Mouse (Mus musculus): ENCODE results near the gene Ldlr. TPM values are rescaled to one million over a fixed set of nuclear protein-coding genes. Genes with fewer than 3 reads are reported as not detected.

Ldlr gene
- polyA plus RNA-seq, 1 experiment from 2014 or later: 20.4 TPM

DNA sequence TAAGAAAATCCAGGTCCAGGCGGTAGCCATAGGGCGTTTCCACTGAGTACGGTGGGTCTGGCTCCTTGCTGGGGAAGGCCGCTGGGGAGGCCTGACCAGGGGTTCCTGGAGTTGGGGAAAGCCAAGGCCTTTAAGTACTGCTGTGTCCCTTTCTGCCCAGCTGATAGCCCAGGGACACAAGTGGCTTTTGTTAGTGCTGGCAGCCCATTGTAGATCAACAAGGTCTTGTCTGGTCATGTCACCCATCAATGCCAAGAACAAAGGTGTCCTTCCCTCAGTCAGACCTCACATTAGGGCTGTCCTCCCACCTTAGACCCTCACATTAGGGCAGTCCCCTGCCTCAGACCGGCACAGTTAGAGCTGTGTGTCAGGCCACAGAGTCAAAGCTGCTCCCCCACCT lies 72.3 kb downstream of the Ldlr start:
- 80% methylated on average over 5 of the region's 5 CpGs for WGBS
- H3K9ac ChIP-seq: peak overlapping the region; percentile 98
- H3K27ac ChIP-seq (replicated peaks): peak overlapping the region; percentile 96; the same call in 1 of the 2 replicates
- H3K4me3 ChIP-seq: peak overlapping the region; percentile 95; the same call in 1 of the 2 replicates
- H3K9me3 ChIP-seq: no peaks in the 10 kb centered on the region
- peak overlapping the region; percentile 73 for H3K4me2 ChIP-seq
- no peaks in the 10 kb centered on the region for H3K27me3 ChIP-seq (replicated peaks)
- H3K36me3 ChIP-seq: peaks cover 60% of the 10 kb centered on the region
- peaks cover 72% of the 10 kb centered on the region for H3K4me1 ChIP-seq
- no peak for ATAC-seq (ENCODE audit: extremely low read depth, insufficient number of reproducible peaks, low FRiP score, low TSS enrichment)

DNA sequence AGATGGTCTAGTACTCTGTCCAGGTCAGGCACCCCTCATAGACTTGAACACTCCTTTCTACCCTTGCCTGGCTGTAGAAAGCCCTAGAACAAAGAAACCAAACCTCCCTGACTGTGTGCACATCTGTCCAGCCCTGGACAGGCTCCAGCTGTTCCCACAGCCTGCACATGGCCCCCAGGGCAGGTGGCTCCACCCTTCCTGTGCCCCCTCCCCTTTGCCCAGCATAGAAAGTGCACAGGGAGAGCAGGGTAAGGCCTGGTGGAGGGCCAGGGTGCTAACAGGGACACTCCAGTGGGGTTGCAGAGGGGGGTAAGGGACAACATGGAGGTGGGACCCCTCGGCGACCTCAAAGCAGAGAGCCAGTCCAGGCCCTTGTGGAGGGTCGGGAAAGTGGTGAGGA lies 73.0 kb downstream of the Ldlr start:
- Histone ChIP-seq H3K4me1 (peaks cover 69% of the 10 kb centered on the region), H3K9me3 (no peaks in the 10 kb centered on the region), H3K4me2 (peak overlapping the region; percentile 73), H3K27ac (replicated peaks) (peak overlapping the region; percentile 96), H3K4me3 (peak overlapping the region; percentile 95), H3K27me3 (replicated peaks) (no peaks in the 10 kb centered on the region), H3K36me3 (peaks cover 60% of the 10 kb centered on the region), H3K9ac (peak overlapping the region; percentile 98)
- WGBS: 46% methylated on average over 3 of the region's 3 CpGs
- ATAC-seq (ENCODE audit: extremely low read depth, insufficient number of reproducible peaks, low FRiP score, low TSS enrichment): no peak

DNA sequence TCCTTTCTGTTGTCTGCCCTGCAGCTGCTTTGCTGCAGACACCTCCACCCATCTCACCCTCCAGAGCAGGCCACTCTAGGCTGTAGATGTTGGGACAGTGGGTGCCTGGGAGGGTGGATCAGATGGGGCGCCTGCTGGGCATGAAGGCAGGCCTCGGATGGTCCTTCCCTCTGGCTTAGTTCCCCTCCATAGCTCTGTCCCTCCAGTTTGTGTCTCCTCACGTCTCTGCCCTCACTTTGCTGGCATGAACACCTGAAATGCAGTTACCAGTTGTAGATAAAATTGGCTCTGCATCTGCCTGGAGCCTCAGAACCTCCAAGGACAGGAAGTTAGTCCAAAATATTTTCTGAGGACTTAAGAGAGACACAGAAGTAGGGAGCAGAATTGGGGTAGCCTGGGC lies 73.6 kb downstream of the Ldlr start:
- Histone ChIP-seq H3K4me3 (peak overlapping the region; percentile 95), H3K9me3 (no peaks in the 10 kb centered on the region), H3K36me3 (peaks cover 60% of the 10 kb centered on the region), H3K27me3 (replicated peaks) (no peaks in the 10 kb centered on the region), H3K4me2 (peak overlapping the region; percentile 73), H3K9ac (peak overlapping the region; percentile 98), H3K27ac (replicated peaks) (peak overlapping the region; percentile 96), H3K4me1 (peaks cover 63% of the 10 kb centered on the region)
- WGBS: 49% methylated on average over 3 of the region's 3 CpGs
- no peak for ATAC-seq (ENCODE audit: extremely low read depth, insufficient number of reproducible peaks, low FRiP score, low TSS enrichment)

DNA sequence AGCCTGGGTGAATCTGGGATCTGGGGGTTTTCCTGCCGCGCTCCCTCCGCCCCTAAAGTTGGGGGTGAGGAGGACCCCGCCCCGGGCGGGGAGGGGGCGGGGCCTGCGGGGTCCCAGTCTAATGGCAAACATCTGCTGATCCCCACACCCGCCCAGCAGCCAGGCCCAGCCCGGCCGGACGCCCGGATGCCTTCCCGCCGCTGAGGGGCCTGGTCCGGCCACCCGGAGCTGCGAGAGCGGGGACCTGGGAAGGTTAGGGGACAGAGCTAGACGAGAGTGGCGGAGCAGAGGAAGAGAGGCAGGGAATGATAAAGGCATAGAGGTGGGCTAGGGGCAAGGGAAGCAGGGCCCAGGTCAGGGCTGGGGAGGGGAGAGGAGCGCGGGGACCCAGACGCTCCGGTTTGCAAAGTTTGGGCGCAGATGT lies 74.7 kb downstream of the Ldlr start:
- peak; percentile 15; the same call in 1 of the 2 replicates for ATAC-seq (ENCODE audit: extremely low read depth, insufficient number of reproducible peaks, low FRiP score, low TSS enrichment)
- Histone ChIP-seq H3K4me2 (peak overlapping the region; percentile 73), H3K27me3 (replicated peaks) (no peaks in the 10 kb centered on the region), H3K36me3 (peaks cover 62% of the 10 kb centered on the region), H3K4me3 (peak overlapping the region; percentile 95), H3K9ac (peak overlapping the region; percentile 98), H3K27ac (replicated peaks) (peak overlapping the region; percentile 96), H3K4me1 (peaks cover 53% of the 10 kb centered on the region), H3K9me3 (no peaks in the 10 kb centered on the region)
- under 1% methylated on average over 26 of the region's 26 CpGs for WGBS

DNA sequence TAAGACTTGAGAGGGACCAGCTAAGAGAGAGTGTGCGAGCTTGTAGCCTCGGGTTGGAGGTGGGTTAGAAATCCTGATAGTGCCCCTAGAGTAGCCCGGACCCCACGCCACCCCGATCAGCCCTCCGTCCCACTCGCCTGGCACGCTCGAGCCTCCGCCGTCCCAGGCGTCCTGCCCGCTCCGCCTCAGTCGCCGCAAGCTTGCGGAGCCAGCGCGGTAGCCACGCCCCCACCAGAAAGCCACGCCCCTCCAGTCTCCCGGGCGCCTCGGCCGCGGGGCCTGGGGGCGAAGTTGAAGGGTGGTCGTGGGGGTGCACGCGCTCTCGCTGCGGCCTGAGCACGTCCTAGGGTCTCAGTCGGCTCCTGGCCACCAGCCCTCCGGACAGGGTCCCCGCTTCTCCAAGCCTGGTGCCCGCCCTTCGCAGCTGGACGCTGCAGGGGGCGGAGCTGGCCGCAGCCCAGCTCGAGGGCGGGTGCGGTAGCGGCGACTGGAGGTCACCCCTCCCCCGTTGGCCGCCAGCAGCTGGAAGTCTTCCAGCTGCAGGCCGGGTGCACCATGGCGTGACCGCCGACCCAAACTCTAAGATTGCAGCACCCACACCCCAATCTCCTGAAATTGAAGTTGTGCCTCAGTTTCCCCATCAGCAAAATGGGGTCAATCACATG lies 75.2 kb downstream of the Ldlr start, which contains the start of gene Kank2:
Gene Kank2 (minus strand): TSS at position 400 of the 665 bp plus-strand sequence.
- H3K4me1 ChIP-seq: peaks cover 48% of the 10 kb centered on the region
- H3K9me3 ChIP-seq: no peaks in the 10 kb centered on the region
- under 1% methylated on average over 52 of the region's 52 CpGs for WGBS
- H3K27me3 ChIP-seq (replicated peaks): no peaks in the 10 kb centered on the region
- peak within 1 kb of the TSS; percentile 95 for H3K4me3 ChIP-seq
- peak within 1 kb of the TSS; percentile 96 for H3K27ac ChIP-seq (replicated peaks)
- H3K4me2 ChIP-seq: peak within 1 kb of the TSS; percentile 73
- ATAC-seq (ENCODE audit: extremely low read depth, insufficient number of reproducible peaks, low FRiP score, low TSS enrichment): peak; percentile 81
- H3K36me3 ChIP-seq: peaks cover 57% of the 10 kb centered on the region
- peak within 1 kb of the TSS; percentile 98 for H3K9ac ChIP-seq

DNA sequence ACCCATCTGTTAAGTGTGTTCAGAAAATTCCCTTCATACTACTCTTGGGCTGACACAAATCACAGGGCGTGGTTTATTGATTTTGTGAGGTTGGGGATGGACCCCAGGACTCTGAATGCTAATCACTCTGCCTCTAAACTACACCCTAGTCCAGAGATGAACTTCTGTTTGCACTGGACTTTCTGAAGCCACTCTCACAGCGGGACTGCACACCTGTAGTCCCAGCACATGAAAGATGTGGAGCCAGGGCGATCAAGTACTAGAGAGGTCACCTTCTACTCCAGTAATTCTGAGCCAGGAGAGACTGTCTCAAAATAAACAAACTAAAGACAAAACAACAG lies 75.7 kb downstream of the Ldlr start:
- H3K27ac ChIP-seq (replicated peaks): peak overlapping the region; percentile 96
- H3K36me3 ChIP-seq: peaks cover 56% of the 10 kb centered on the region
- no peak for ATAC-seq (ENCODE audit: extremely low read depth, insufficient number of reproducible peaks, low FRiP score, low TSS enrichment)
- no peaks in the 10 kb centered on the region for H3K27me3 ChIP-seq (replicated peaks)
- no peaks in the 10 kb centered on the region for H3K9me3 ChIP-seq
- H3K4me2 ChIP-seq: peak overlapping the region; percentile 73
- 47% methylated on average over 3 of the region's 3 CpGs for WGBS
- H3K4me3 ChIP-seq: peak overlapping the region; percentile 95
- H3K4me1 ChIP-seq: peaks cover 48% of the 10 kb centered on the region
- H3K9ac ChIP-seq: peak overlapping the region; percentile 98

Other genes starting within 250 kb of the Ldlr start
- 88.9 and 103 TPM in 2 replicates for gene Tmed1, start 213.2 kb upstream of the Ldlr start, polyA plus RNA-seq (2015; fragmentation: Nextera tagmentation; extraction: Ambion mirVana)
- 2.1 and 2.6 TPM in 2 replicates for gene AB124611, start 197.3 kb upstream of the Ldlr start, polyA plus RNA-seq (2015; fragmentation: Nextera tagmentation; extraction: Ambion mirVana)
- 25.9 and 27.9 TPM in 2 replicates for gene Carm1, start 176.6 kb upstream of the Ldlr start, polyA plus RNA-seq (2015; fragmentation: Nextera tagmentation; extraction: Ambion mirVana)
- 23.1 and 25.2 TPM in 2 replicates for gene Timm29, start 130.8 kb upstream of the Ldlr start, polyA plus RNA-seq (2015; fragmentation: Nextera tagmentation; extraction: Ambion mirVana)
- 15.2 and 16.6 TPM in 2 replicates for gene Yipf2, start 130.7 kb upstream of the Ldlr start, polyA plus RNA-seq (2015; fragmentation: Nextera tagmentation; extraction: Ambion mirVana)
- gene Smarca4, start 107.3 kb upstream of the Ldlr start, polyA plus RNA-seq (2015; fragmentation: Nextera tagmentation; extraction: Ambion mirVana): 56.1 and 57.9 TPM in 2 replicates
- 84.8 and 96.7 TPM in 2 replicates for gene Spc24, start 36.8 kb downstream of the Ldlr start, polyA plus RNA-seq (2015; fragmentation: Nextera tagmentation; extraction: Ambion mirVana)
- gene Kank2, start 75.3 kb downstream of the Ldlr start, polyA plus RNA-seq (2015; fragmentation: Nextera tagmentation; extraction: Ambion mirVana): 16.0 and 16.9 TPM in 2 replicates
- gene Angptl8, start 112.0 kb downstream of the Ldlr start, polyA plus RNA-seq (2015; fragmentation: Nextera tagmentation; extraction: Ambion mirVana): 1.6 and 2.3 TPM in 2 replicates
- 48.4 and 50.3 TPM in 2 replicates for gene Dock6, start 129.2 kb downstream of the Ldlr start, polyA plus RNA-seq (2015; fragmentation: Nextera tagmentation; extraction: Ambion mirVana)
- gene Rab3d, start 194.7 kb downstream of the Ldlr start, polyA plus RNA-seq (2015; fragmentation: Nextera tagmentation; extraction: Ambion mirVana): 8.5 and 9.2 TPM in 2 replicates
- gene Ccdc159, start 204.0 kb downstream of the Ldlr start, polyA plus RNA-seq (2015; fragmentation: Nextera tagmentation; extraction: Ambion mirVana): 2.6 and 3.2 TPM in 2 replicates
- 41.5 and 47.8 TPM in 2 replicates for gene Tmem205, start 204.1 kb downstream of the Ldlr start, polyA plus RNA-seq (2015; fragmentation: Nextera tagmentation; extraction: Ambion mirVana)
- gene Plppr2, start 213.6 kb downstream of the Ldlr start, polyA plus RNA-seq (2015; fragmentation: Nextera tagmentation; extraction: Ambion mirVana): 5.1 and 5.2 TPM in 2 replicates
- gene Swsap1, start 232.3 kb downstream of the Ldlr start, polyA plus RNA-seq (2015; fragmentation: Nextera tagmentation; extraction: Ambion mirVana): 5.1 and 5.7 TPM in 2 replicates
- 7.3 and 8.5 TPM in 2 replicates for gene Epor, start 240.0 kb downstream of the Ldlr start, polyA plus RNA-seq (2015; fragmentation: Nextera tagmentation; extraction: Ambion mirVana)

All from heart, embryonic 13.5 days (tissue).